Mouse (Mus musculus): ENCODE measurements around the gene Hpd. TPM values are rescaled to one million over a fixed set of nuclear protein-coding genes. Genes with fewer than 3 reads are reported as not detected.

The Hpd gene
- total and polyA plus RNA-seq, 2 experiments from 2014 or later = not detected

DNA sequence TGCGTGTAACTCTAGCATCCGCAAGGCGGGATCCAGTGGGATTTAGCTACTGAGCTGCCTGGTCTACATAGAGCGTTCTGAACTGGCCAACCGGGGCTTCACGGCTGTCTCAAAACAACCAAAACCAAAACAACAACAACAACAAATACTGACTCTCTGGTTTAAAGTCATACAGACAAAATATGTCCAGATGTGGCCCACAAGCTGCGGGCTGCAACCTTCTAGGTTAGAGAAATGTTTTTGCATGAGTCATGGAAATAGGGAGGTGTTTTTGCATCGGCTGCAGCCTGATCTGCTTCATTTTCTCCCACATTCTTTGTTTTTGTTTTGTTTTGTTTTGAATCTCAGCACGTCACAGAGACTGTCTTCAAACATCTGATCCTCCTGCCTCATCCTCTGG is 12.2 kb downstream of the Hpd start:
- Histone ChIP-seq H3K27ac (ENCODE audit: low read depth, low read length) (no peak overlapping the region), H3K4me3 (ENCODE audit: low read depth, low read length) (no peak overlapping the region), H3K4me1 (ENCODE audit: insufficient read depth) (no peaks in the 10 kb centered on the region), H3K9ac (no peak overlapping the region), H3K4me2 (ENCODE audit: low read depth) (no peak overlapping the region), H3K9me3 (ENCODE audit: low read length) (no peaks in the 10 kb centered on the region), H3K27me3 (ENCODE audit: insufficient read depth, low read length) (no peaks in the 10 kb centered on the region), H3K36me3 (ENCODE audit: insufficient read depth) (peaks cover 21% of the 10 kb centered on the region)
- TF ChIP-seq CTCF (IDR thresholded peaks at IDR 0.05; ENCODE audit: low read depth) = no peak
- DNase-seq (no peak), ATAC-seq (no peak)
- WGBS = 79% methylated on average over 9 of the region's 9 CpGs

DNA sequence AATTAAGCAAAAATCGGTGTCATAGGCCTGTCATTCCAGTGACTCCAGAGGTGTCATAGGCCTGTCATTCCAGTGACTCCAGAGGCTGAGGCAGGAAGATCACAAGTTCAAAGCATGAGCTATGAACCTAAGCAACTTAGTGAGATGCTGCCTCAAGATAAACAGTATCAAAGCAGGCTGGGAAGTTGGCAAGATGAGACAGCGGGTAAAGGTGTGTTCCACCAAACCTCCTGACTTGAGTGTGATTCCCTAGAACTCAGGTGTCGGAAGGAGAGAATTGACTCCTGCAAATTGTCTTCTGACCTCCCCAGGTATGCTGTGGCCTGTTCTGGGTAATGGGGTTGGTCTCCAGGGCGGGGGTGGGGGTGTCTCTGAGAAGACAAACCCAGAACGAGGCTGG is 13.2 kb downstream of the Hpd start, which contains the start of gene Psmd9:
Psmd9 (plus strand) TSS at position 130 of the 400 bp plus-strand sequence.
- Histone ChIP-seq H3K9ac (no peak within 1 kb of the TSS), H3K27ac (ENCODE audit: low read depth, low read length) (no peak within 1 kb of the TSS), H3K36me3 (ENCODE audit: insufficient read depth) (peaks cover 26% of the 10 kb centered on the region), H3K27me3 (ENCODE audit: insufficient read depth, low read length) (no peaks in the 10 kb centered on the region), H3K9me3 (ENCODE audit: low read length) (no peaks in the 10 kb centered on the region), H3K4me1 (ENCODE audit: insufficient read depth) (no peaks in the 10 kb centered on the region), H3K4me2 (ENCODE audit: low read depth) (no peak within 1 kb of the TSS), H3K4me3 (ENCODE audit: low read depth, low read length) (no peak within 1 kb of the TSS)
- whole genome bisulfite sequencing = 74% methylated on average over 5 of the region's 5 CpGs
- DNase-seq = no peak
- no peak for ATAC-seq
- no peak for TF ChIP-seq CTCF (IDR thresholded peaks at IDR 0.05; ENCODE audit: low read depth)

GRCm38 (mm10) chr5:123167591-123167990 is 14.9 kb downstream of the Hpd start:
- H3K27me3 ChIP-seq (ENCODE audit: insufficient read depth, low read length) = no peaks in the 10 kb centered on the region
- no peaks in the 10 kb centered on the region for H3K9me3 ChIP-seq (ENCODE audit: low read length)
- H3K9ac ChIP-seq = no peak overlapping the region
- ATAC-seq = no peak
- H3K4me2 ChIP-seq (ENCODE audit: low read depth) = no peak overlapping the region
- WGBS = 44% methylated on average over 5 of the region's 5 CpGs
- peaks cover 43% of the 10 kb centered on the region for H3K36me3 ChIP-seq (ENCODE audit: insufficient read depth)
- no peak overlapping the region for H3K4me3 ChIP-seq (ENCODE audit: low read depth, low read length)
- TF ChIP-seq CTCF (IDR thresholded peaks at IDR 0.05; ENCODE audit: low read depth) = no peak
- H3K27ac ChIP-seq (ENCODE audit: low read depth, low read length) = no peak overlapping the region
- no peaks in the 10 kb centered on the region for H3K4me1 ChIP-seq (ENCODE audit: insufficient read depth)
- no peak for DNase-seq

DNA sequence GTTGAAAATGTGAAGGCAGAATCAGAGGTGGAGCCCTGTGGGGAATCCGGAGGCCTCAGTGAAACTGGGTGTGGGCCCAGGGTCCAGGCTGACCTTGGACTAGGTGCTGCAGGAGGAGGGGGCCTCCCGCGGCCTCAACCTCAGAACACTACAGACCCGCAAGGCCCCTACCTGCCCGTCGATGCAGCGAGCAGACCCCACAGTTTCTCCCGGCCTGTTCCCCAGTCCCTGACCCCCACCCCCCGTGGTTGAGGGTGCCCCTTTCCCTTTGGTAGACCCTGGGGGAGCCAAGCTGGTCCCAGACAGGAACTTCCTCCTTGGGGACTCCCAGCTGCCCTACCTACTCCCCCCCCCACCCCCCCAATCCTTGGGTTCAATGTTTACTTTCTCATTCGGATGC is 16.1 kb downstream of the Hpd start:
- no peak for TF ChIP-seq CTCF (IDR thresholded peaks at IDR 0.05; ENCODE audit: low read depth)
- no peak overlapping the region for H3K4me3 ChIP-seq (ENCODE audit: low read depth, low read length)
- H3K4me1 ChIP-seq (ENCODE audit: insufficient read depth) = no peaks in the 10 kb centered on the region
- H3K9me3 ChIP-seq (ENCODE audit: low read length) = no peaks in the 10 kb centered on the region
- H3K9ac ChIP-seq = no peak overlapping the region
- H3K27ac ChIP-seq (ENCODE audit: low read depth, low read length) = no peak overlapping the region
- no peaks in the 10 kb centered on the region for H3K27me3 ChIP-seq (ENCODE audit: insufficient read depth, low read length)
- 85% methylated on average over 10 of the region's 10 CpGs for whole genome bisulfite sequencing
- H3K4me2 ChIP-seq (ENCODE audit: low read depth) = no peak overlapping the region
- ATAC-seq (no peak), DNase-seq (no peak)
- peaks cover 54% of the 10 kb centered on the region for H3K36me3 ChIP-seq (ENCODE audit: insufficient read depth)

DNA sequence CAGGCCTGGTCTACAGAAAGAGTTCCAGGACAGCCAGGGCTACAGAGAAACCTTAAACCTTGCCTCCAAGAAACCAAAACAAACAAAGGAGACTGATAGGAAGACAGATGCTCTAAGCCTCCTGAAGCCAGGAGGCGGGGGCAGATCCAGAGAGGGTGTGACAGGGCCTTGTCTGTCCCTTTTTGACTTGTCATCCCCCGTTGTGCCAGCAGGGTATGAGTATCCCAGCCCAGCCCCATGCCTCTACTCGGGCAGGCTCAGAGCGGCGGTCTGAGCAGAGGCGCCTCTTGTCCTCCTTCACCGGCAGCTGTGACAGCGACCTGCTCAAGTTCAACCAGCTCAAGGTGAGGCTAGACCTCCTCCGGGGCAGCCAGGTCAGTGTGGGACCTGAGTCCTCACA is 19.6 kb downstream of the Hpd start:
- Histone ChIP-seq H3K27ac (ENCODE audit: low read depth, low read length) (no peak overlapping the region), H3K9me3 (ENCODE audit: low read length) (no peaks in the 10 kb centered on the region), H3K36me3 (ENCODE audit: insufficient read depth) (peaks cover 87% of the 10 kb centered on the region), H3K4me1 (ENCODE audit: insufficient read depth) (no peaks in the 10 kb centered on the region), H3K4me3 (ENCODE audit: low read depth, low read length) (no peak overlapping the region), H3K27me3 (ENCODE audit: insufficient read depth, low read length) (no peaks in the 10 kb centered on the region), H3K9ac (no peak overlapping the region), H3K4me2 (ENCODE audit: low read depth) (no peak overlapping the region)
- 84% methylated on average over 9 of the region's 9 CpGs for WGBS
- no peak for DNase-seq
- ATAC-seq = no peak
- no peak for TF ChIP-seq CTCF (IDR thresholded peaks at IDR 0.05; ENCODE audit: low read depth)

DNA sequence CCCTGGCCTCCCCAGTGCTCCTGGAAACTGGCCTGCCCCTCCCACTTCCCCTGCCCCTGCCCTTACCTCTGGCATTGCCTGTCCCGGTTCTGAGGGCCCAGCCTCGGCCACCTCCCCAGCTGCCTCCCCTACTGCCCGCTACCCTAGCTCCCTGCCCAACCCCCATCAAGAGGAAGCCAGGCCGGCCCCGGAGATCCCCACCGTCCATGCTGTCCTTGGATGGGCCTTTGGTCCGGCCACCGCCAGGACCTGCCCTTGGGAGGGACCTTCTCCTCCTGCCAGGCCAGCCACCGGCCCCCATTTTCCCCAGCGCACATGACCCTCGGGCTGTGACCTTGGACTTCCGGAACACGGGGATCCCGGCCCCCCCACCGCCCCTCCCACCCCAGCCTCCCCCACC is 22.2 kb downstream of the Hpd start:
- WGBS = 91% methylated on average over 15 of the region's 15 CpGs
- Histone ChIP-seq H3K27me3 (ENCODE audit: insufficient read depth, low read length) (no peaks in the 10 kb centered on the region), H3K9ac (no peak overlapping the region), H3K36me3 (ENCODE audit: insufficient read depth) (peaks cover 83% of the 10 kb centered on the region), H3K4me3 (ENCODE audit: low read depth, low read length) (no peak overlapping the region), H3K27ac (ENCODE audit: low read depth, low read length) (no peak overlapping the region), H3K4me2 (ENCODE audit: low read depth) (no peak overlapping the region), H3K4me1 (ENCODE audit: insufficient read depth) (no peaks in the 10 kb centered on the region), H3K9me3 (ENCODE audit: low read length) (no peaks in the 10 kb centered on the region)
- ATAC-seq (no peak), DNase-seq (no peak)
- TF ChIP-seq CTCF (IDR thresholded peaks at IDR 0.05; ENCODE audit: low read depth) = no peak

GRCm38 (mm10) chr5:123159866-123160265 is 22.7 kb downstream of the Hpd start:
- Histone ChIP-seq H3K9me3 (ENCODE audit: low read length) (no peaks in the 10 kb centered on the region), H3K27me3 (ENCODE audit: insufficient read depth, low read length) (no peaks in the 10 kb centered on the region), H3K4me2 (ENCODE audit: low read depth) (no peak overlapping the region), H3K4me3 (ENCODE audit: low read depth, low read length) (no peak overlapping the region), H3K36me3 (ENCODE audit: insufficient read depth) (peaks cover 83% of the 10 kb centered on the region), H3K27ac (ENCODE audit: low read depth, low read length) (no peak overlapping the region), H3K4me1 (ENCODE audit: insufficient read depth) (no peaks in the 10 kb centered on the region), H3K9ac (no peak overlapping the region)
- TF ChIP-seq CTCF (IDR thresholded peaks at IDR 0.05; ENCODE audit: low read depth) = no peak
- ATAC-seq = no peak
- WGBS = 92% methylated on average over 15 of the region's 15 CpGs
- DNase-seq = no peak

DNA sequence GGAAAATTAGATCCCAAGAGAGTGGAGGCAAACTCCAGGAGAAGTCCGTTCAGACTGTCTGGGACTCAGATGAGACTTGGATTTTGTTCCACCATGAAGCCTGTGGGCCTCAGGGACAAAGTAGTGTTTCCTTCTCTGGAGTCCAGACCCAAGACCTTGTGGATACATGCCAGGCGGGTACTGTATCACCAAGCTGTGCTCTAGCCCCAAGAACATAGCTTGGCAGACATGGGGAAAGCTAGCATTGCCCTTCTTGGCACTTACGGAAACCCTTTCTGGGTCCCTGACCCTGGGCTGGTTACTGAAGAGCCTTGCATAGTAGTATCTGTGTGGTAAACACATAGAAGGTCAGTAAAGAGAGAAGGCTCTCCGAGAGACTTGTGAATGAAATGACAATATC is 23.1 kb downstream of the Hpd start:
- Histone ChIP-seq H3K4me3 (ENCODE audit: low read depth, low read length) (no peak overlapping the region), H3K9ac (no peak overlapping the region), H3K27me3 (ENCODE audit: insufficient read depth, low read length) (no peaks in the 10 kb centered on the region), H3K4me2 (ENCODE audit: low read depth) (no peak overlapping the region), H3K9me3 (ENCODE audit: low read length) (no peaks in the 10 kb centered on the region), H3K36me3 (ENCODE audit: insufficient read depth) (peaks cover 82% of the 10 kb centered on the region), H3K4me1 (ENCODE audit: insufficient read depth) (no peaks in the 10 kb centered on the region), H3K27ac (ENCODE audit: low read depth, low read length) (no peak overlapping the region)
- ATAC-seq (no peak), DNase-seq (no peak)
- WGBS = 90% methylated on average over 4 of the region's 4 CpGs
- no peak for TF ChIP-seq CTCF (IDR thresholded peaks at IDR 0.05; ENCODE audit: low read depth)
